Mouse (Mus musculus) T-helper 2 cell (primary cell): ENCODE results near the gene Gcnt4.
"Not testable (repeated sequence)": the region's sequence is repeated elsewhere in the genome, so short reads cannot be mapped to it uniquely, and the experiment has no call there.

Experiments used
- in situ Hi-C: fragments of 300-600 bp; cut with MboI, MseI; formaldehyde crosslinking; loops from one replicate; pipeline ENCODE4 v1.15.1; 2025; ENCODE audit warnings: high pct_unique_total_duplicates

Gene Gcnt4

DNA sequence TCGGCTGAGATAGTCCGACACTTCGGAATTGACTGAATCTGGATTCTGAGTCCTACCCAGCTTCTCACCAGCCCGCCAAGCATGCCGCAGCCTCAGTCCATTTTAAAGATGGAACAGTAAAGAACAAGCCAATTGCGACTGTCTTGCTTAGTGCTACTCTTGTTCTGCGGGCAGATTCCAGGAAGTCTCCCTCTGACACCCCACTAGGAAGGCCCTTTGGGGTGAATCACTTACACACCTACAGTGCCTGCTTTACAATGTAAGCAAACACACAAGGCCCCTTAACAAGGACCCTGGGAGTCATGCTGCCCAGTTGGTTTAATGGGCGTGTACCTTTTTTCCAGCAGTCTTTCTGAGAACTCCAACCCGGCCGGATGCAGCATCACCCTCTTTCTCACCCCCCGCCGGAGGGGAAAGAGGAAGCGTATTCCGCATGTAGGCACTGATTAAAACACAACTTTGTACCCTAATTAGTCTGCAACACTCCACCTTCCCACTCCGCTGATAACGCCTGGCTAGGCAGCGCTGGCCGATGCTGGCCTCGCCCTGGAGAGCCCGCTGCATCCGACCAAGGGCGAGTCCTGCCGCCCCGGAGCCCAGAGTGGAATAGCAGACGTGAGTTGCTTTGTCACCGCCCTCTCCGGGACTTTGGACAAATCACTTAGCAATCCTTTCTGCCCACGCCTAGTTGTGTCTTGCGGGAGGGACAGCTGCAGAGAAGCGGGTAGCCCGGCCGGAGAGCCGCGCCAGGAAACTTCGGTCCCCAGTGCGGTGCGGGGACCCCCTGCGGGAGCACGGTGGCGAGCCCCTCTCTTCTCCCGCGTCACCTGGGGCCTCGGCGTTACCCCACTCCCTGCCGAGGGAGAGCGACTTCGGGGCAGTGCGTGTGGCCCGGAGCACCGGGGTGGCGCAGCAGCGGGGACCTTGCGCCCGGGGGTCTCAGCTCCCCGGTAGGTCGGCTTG, at the start of gene Gcnt4:
TSS of gene Gcnt4 (plus strand) at position 691 of the 963 bp plus-strand sequence.
- in situ Hi-C loops = no loop called here

- in situ Hi-C loops = no loop called here
Observed at GRCm38 (mm10) chr13:96878220-96879057, 46.0 kb upstream of the Gcnt4 start.

DNA sequence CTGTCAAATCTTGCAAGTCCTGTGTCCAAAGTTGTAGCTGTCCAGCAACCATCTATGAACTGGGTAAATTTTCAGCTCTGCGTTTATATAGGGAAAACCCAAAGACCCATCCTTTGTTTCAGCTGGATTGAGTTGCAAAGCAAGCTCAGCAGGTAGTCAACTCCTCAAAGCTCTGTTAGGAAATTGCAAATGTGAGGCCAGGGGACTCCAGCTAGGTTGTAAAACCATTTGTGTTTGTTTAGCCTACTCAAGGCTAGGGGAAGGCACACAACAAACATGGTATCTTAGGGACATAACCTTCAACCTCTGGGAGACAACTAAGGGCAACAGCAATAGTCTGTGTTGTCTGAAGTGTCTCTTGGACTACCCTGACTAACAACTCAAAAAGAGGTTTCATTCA, 40.0 kb upstream of the Gcnt4 start:
- in situ Hi-C loops = no loop called here

- in situ Hi-C loops = loop anchor here (5.0 kb wide), 1 partner anchor 53 kb away; no protein-coding TSS in a partner anchor
Observed at GRCm38 (mm10) chr13:96889985-96890384, 34.5 kb upstream of the Gcnt4 start.

GRCm38 (mm10) chr13:96895144-96895543, 29.3 kb upstream of the Gcnt4 start:
- in situ Hi-C loops = no loop called here

DNA sequence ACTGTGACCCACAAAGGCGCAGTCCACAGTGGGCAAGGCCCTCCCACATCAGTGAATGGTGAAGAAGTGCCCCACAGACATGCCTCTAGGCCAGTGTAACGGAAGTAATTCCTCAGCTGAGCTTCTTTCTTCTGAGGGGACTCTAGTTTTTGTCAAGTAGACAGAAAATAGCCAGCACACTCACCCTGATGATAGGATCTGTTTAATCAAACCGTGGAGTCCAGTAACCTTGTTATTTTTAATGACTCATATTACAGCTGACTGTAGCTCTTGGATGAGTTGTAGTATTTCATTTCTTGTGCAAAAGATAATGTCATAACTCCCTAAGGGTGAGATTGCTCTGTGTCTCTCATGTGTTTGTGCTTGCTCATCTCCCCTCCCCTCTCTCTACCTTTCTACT, 17.8 kb upstream of the Gcnt4 start:
- in situ Hi-C loops = no loop called here

DNA sequence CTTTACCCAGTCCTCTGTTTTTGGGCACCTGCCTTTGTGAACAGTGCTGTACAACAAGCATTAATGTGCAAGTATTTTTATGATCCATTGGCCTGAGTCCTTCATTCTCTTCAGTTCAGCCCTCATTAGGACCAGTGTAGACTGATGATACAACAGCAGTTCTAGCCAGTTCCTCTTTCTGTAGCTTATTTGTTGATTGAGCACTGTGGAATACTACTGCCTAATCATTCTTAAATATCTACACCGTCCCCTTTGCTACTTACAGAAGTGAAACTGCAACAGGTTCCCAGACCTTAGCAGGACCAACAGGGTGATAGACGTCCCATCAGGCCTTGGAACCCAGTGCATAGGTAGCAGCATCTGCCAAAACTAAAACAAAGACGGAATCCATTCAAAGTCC, 13.3 kb upstream of the Gcnt4 start:
- in situ Hi-C loops = no loop called here

DNA sequence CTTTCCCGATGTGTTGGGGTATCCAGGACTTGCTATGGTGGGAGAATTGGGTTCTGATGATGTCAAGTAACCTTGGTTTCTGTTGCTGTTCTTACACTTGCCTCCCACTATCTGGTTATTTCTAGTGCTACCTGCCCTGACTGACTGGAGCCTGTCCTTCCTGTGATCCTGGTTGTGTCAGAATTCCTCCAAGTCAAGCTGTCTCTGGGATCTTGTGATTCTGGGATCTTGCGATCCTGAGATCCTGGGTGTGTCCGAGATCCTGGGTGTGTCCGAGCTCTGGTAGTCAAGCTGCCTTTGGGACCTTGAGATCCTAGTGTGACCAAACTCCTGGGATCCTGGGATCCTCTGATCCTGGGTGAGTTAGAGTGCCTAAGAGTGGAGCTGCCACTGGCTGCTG, 1.4 kb upstream of the Gcnt4 start:
- in situ Hi-C loops = not testable (repeated sequence)

GRCm38 (mm10) chr13:96924985-96925745, 676 bp downstream of the Gcnt4 start:
- in situ Hi-C loops = no loop called here

DNA sequence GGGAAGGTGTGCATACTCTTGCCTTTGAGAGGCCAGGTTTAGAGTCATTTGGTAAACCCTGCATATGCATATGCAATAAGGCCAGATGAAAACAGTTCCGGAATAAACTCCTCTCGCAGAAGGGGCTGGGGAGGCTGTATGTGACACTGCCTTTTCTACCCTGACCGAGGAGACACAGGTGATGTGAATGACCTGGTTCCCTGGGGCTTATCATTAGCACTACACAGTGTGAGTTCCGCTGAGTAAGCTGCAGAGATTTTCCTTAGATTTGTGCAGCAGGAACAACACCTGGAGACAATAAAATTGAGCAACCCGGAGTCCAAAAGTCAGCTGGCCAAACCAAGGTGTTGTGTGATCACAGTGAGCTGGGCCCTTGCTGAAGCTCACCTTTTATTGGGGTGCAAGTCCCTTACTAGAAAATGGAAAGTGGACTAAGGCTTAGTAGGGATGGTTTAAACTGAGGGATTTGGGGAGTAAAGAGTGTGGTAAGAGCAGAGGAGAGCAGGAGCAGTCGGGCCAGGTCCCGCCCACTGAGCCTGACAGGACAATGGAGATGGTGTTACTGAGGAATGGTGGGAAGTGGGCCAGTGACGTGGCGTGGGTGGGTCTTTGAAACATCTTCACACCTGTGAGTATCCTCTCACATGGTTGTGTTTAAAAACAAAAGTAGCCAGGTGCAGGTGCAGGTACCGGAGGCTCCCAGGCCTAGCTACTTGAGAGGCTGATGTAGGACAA, 1.7 kb downstream of the Gcnt4 start:
- in situ Hi-C loops = no loop called here

- in situ Hi-C loops = no loop called here
Observed at GRCm38 (mm10) chr13:96927781-96928180, 3.3 kb downstream of the Gcnt4 start.

DNA sequence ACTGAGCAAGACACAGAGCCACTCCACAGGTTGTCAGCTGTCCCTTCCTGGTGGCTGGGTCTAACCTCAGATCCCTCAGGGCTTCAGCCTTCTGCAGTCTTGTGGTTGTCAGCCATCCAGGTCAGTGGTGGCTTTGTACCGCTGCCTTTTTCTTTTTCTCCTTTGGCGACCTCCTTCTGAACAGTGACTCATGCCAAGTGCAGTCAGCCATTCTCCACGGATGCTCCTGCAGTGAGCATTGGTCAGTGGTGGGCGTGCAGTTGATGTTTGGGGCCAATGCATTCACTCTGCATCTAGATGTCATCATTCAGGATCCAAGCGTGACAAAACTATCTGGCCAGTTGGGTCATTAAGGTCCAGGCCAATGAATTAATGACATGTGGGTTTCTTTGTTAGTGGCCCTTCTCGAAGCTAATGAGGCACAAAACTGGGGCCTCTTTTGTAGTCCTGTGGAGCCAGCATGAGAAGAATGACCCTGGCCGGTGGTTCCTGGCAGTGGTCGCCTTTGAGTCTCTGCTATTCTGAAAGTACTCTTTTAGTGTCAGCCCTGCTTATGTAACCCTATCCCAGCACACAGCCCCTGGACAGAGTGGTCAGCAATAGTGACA, 4.0 kb downstream of the Gcnt4 start:
- in situ Hi-C loops = no loop called here

GRCm38 (mm10) chr13:96932745-96933144, 8.3 kb downstream of the Gcnt4 start:
- in situ Hi-C loops = no loop called here

- in situ Hi-C loops = no loop called here
Observed at GRCm38 (mm10) chr13:96933367-96933766, 8.9 kb downstream of the Gcnt4 start.

DNA sequence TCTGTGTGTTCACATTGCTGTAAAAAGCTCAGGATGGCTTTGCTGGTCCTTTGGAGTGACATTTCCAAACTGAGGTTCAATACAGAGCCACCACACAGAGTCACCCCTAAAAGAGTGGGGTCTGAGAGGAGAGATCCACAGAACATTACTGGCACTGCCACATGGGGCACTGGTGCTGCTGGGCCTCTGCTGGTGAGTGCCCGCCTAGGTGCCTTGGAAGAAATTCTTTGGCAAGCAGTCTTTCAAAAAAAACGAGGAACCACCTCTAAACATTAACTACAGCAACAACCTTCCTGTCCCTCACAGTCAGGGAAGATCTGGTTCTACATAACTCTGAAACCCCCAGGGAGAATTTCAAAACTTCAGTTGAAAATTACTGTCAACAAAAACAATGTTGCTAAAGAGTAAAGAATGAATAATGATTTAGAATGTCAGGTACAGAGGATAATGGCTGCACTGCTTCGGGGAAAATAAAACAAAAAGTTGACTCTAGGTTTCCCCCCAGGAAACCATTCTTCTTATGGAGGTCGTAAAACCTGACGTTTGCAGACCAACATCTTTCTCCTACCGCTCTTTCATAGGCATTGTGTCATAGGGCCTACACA, 11.8 kb downstream of the Gcnt4 start:
- in situ Hi-C loops = no loop called here

DNA sequence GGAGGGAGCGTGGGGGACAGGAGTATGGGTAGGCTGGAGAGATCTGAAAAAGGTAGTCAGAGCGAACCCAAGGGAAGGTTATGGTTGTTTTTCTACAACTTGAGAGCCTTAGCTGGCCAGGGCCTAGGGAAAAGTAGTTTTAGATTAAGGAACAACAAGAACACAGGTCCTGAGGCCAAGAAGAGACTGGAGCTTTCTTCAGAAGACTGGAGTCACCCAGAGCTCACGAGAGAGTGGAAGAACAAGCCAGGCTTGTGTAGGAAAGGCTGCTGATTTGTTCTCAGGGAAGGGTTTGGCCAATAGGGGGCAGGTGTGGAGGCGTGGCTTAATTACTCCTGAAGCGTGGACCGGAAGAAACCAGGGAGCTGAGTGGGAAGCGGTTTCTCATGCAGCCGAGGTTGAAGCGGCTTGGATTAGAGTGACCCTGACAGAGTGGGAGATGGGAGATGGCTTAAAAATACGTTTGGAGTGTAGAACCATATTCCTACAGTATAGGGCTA, 12.6 kb downstream of the Gcnt4 start:
- in situ Hi-C loops = no loop called here

- in situ Hi-C loops = no loop called here
Observed at GRCm38 (mm10) chr13:96939680-96940079, 15.2 kb downstream of the Gcnt4 start.

- in situ Hi-C loops = not testable (repeated sequence)
Observed at GRCm38 (mm10) chr13:96941481-96941880, 17.0 kb downstream of the Gcnt4 start.

DNA sequence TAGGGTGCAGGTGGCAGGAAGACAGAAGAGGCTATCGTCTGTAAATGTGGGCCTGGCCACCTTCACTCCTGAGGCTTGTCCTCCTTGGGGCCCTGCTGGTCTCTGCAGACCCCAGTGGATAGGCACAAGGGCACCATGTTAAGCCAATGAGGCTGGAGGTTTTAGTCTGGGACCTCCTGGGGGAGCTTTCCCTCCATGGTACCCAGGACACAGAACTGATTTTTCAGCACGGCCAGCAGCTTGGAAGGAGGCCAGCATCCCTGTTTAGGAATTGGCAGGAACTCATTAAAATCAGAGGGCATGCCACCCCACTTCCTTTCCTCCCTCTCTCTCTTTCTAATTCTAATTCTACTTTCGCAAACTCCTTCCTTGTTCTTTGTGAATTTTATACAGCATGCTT, 19.1 kb downstream of the Gcnt4 start:
- in situ Hi-C loops = no loop called here

DNA sequence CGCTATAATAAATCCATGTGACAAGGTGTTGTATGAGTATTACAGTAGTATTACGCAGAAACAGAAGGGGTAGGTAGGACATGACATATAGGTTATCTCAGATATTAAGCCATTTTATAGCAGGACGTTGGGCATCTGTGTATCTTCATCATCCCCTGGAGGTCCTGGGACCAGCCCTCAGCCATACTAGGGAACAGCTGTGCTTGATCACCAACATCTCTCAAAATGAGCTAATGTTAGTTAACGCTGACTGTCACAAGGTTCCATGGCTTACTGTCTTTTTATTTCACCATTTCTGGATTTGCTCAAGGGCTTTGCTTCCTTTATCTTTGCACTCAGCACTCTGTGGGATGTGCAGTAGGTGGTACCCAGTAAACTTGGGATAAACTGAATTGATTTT, 21.3 kb downstream of the Gcnt4 start:
- in situ Hi-C loops = no loop called here
